9 mouse cellular contexts compared by ENCODE assay signal in genomic region chr11:48798308-48798707, GRCm38 (mm10). TPM values are rescaled to one million over a fixed set of nuclear protein-coding genes. Genes with fewer than 3 reads are reported as not detected.
DNase-seq lines count a peak whose midpoint lies in the region; ATAC-seq and TF ChIP-seq lines count a peak whose summit lies in the region.
"Had no signal": no experiment of that assay in that cellular context is flagged by ENCODE, and none has a peak within 500 bp of the region (broad histone marks: within the 10 kb centered on the region; RNA-seq: fewer than 3 reads in every experiment).

No protein-coding gene starts in this region.

- no peak for TF ChIP-seq CTCF in G1E (IDR thresholded peaks at IDR 0.05; ENCODE audit: low read depth, low read length)

- no peak overlapping the region; the same call in 1 of the 2 replicates for H3K9ac ChIP-seq in heart, embryonic 16.5 days (ENCODE audit: low read length)
- 0 out of 2 replicates have a peak overlapping the region, but pooled peaks have one; percentile 74 for H3K9ac ChIP-seq in hindbrain, embryonic 15.5 days
- peak overlapping the region; percentile 15; the same call in 1 of the 2 replicates for H3K9ac ChIP-seq in midbrain, embryonic 12.5 days (replicated peaks)

- peaks cover 17% of the 10 kb centered on the region for H3K4me1 ChIP-seq in heart, embryonic 16.5 days (ENCODE audit: control insufficient read depth, insufficient read depth, low read length)
- H3K4me1 ChIP-seq in G1E (ENCODE audit: insufficient read depth, low read depth, low read length) = peaks cover 42% of the 10 kb centered on the region
- peaks cover 39% of the 10 kb centered on the region for H3K4me1 ChIP-seq in hindbrain, embryonic 15.5 days (replicated peaks)
- H3K4me1 ChIP-seq in midbrain, embryonic 12.5 days = peaks cover 28% of the 10 kb centered on the region

- no peaks in the 10 kb centered on the region for H3K9me3 ChIP-seq in heart, embryonic 16.5 days (replicated peaks; ENCODE audit: control insufficient read depth, low read length)
- H3K9me3 ChIP-seq in G1E (replicated peaks) = no peaks in the 10 kb centered on the region
- no peaks in the 10 kb centered on the region for H3K9me3 ChIP-seq in hindbrain, embryonic 15.5 days
- H3K9me3 ChIP-seq in midbrain, embryonic 12.5 days = no peaks in the 10 kb centered on the region

- no peaks in the 10 kb centered on the region for H3K27me3 ChIP-seq in heart, embryonic 16.5 days (ENCODE audit: control insufficient read depth, insufficient read depth, low read length)
- H3K27me3 ChIP-seq in G1E (ENCODE audit: insufficient read depth, low read length) = no peaks in the 10 kb centered on the region
- no peaks in the 10 kb centered on the region for H3K27me3 ChIP-seq in hindbrain, embryonic 15.5 days
- H3K27me3 ChIP-seq in midbrain, embryonic 12.5 days = no peaks in the 10 kb centered on the region

- no peak overlapping the region for H3K4me3 ChIP-seq in heart, embryonic 16.5 days (ENCODE audit: low read length)
- H3K4me3 ChIP-seq in G1E (ENCODE audit: low read depth, low read length) = peak overlapping the region; percentile 87
- no peak overlapping the region for H3K4me3 ChIP-seq in hindbrain, embryonic 15.5 days
- no peak overlapping the region for H3K4me3 ChIP-seq in midbrain, embryonic 12.5 days

- ATAC-seq in heart, embryonic 16.5 days (replicated peaks; ENCODE audit: extremely low read depth, insufficient read depth, low FRiP score) = no peak
- no peak for ATAC-seq in G1E (ENCODE audit: extremely low read depth, insufficient number of reproducible peaks, low FRiP score, poor library complexity, severe bottlenecking)
- ATAC-seq in hindbrain, embryonic 15.5 days (ENCODE audit: low FRiP score, low read depth) = no peak
- ATAC-seq in midbrain, embryonic 12.5 days (ENCODE audit: low FRiP score, low read depth) = no peak
- no peak for ATAC-seq in frontal cortex, adult (ENCODE audit: low TSS enrichment)

- peak overlapping the region; percentile 69 for H3K4me2 ChIP-seq in heart, embryonic 16.5 days (ENCODE audit: low read depth, low read length)
- peak overlapping the region; percentile 86 for H3K4me2 ChIP-seq in hindbrain, embryonic 15.5 days
- peak overlapping the region; percentile 80 for H3K4me2 ChIP-seq in midbrain, embryonic 12.5 days (replicated peaks)

- 63% methylated on average over 7 of the region's 7 CpGs for WGBS in heart, embryonic 16.5 days
- WGBS in hindbrain, embryonic 15.5 days = 84% methylated on average over 7 of the region's 7 CpGs
- 76% methylated on average over 7 of the region's 7 CpGs for WGBS in midbrain, embryonic 12.5 days

- peaks cover 15% of the 10 kb centered on the region for H3K36me3 ChIP-seq in heart, embryonic 16.5 days (ENCODE audit: control insufficient read depth, insufficient read depth)
- H3K36me3 ChIP-seq in G1E (replicated peaks) = peaks cover 43% of the 10 kb centered on the region
- peaks cover 16% of the 10 kb centered on the region; the same call in 1 of the 2 replicates for H3K36me3 ChIP-seq in hindbrain, embryonic 15.5 days
- H3K36me3 ChIP-seq in midbrain, embryonic 12.5 days = peaks cover 19% of the 10 kb centered on the region

- no peak overlapping the region for H3K27ac ChIP-seq in heart, embryonic 16.5 days (ENCODE audit: low read length)
- no peak overlapping the region for H3K27ac ChIP-seq in hindbrain, embryonic 15.5 days (replicated peaks)
- no peak overlapping the region for H3K27ac ChIP-seq in midbrain, embryonic 12.5 days (replicated peaks)

- DNase-seq in heart, postnatal 4 days = no peak
- DNase-seq in G1E (ENCODE audit: low spot score) = no peak
- no peak for DNase-seq in thymus, postnatal 36 days
- no peak for DNase-seq in left cerebral cortex, adult 8-10 months (ENCODE audit: low spot score in 2 of 2)
- DNase-seq: kidney, adult 11 months had no signal

RNA-seq across cellular contexts. Expression of gene Rack1, which starts 1.8 kb away (rescaled TPM):
- 382 and 390 TPM in 2 replicates for polyA plus RNA-seq in heart, embryonic 16.5 days (2015; fragmentation: Nextera tagmentation; extraction: Ambion mirVana)
- total RNA-seq in heart, postnatal 4 days (2021) = 100 to 1,000 TPM; 642 to 663 TPM
- total RNA-seq in G1E (2014; fragmentation: Nextera tagmentation) = 2,186 and 2,188 TPM in 2 replicates
- 1,964 and 2,298 TPM in 2 replicates for total RNA-seq in G1E (2017)
- polyA plus RNA-seq in G1E (2012) = 2,955 and 7,700 TPM in 2 replicates
- 361 and 362 TPM in 2 replicates for polyA plus RNA-seq in hindbrain, embryonic 15.5 days (2015; fragmentation: Nextera tagmentation; extraction: Ambion mirVana)
- polyA plus RNA-seq in midbrain, embryonic 12.5 days (2016; fragmentation: Nextera tagmentation; extraction: Ambion mirVana) = 503 and 506 TPM in 2 replicates
- 100 to 1,000 TPM; 246 to 281 (median 256) TPM for total RNA-seq in left cerebral cortex, adult 8-10 months (2022)

RNA-seq across cellular contexts. Expression of gene Trim41, which starts 18.8 kb away (rescaled TPM):
- polyA plus RNA-seq in heart, embryonic 16.5 days (2015; fragmentation: Nextera tagmentation; extraction: Ambion mirVana) = 4.2 and 4.3 TPM in 2 replicates
- 10 to 100 TPM; 36.0 to 40.1 TPM for total RNA-seq in heart, postnatal 4 days (2021)
- total RNA-seq in G1E (2014; fragmentation: Nextera tagmentation) (13.8 and 20.2 TPM in 2 replicates), G1E (2017) (55.5 and 56.5 TPM in 2 replicates)
- polyA plus RNA-seq in G1E (2012) = 50.4 and 56.6 TPM in 2 replicates
- polyA plus RNA-seq in hindbrain, embryonic 15.5 days (2015; fragmentation: Nextera tagmentation; extraction: Ambion mirVana) = 6.8 and 7.4 TPM in 2 replicates
- polyA plus RNA-seq in midbrain, embryonic 12.5 days (2016; fragmentation: Nextera tagmentation; extraction: Ambion mirVana) = 5.4 and 6.2 TPM in 2 replicates
- 10 to 100 TPM; 57.7 to 65.7 (median 61.3) TPM for total RNA-seq in left cerebral cortex, adult 8-10 months (2022)

RNA-seq across cellular contexts. Expression of gene Trim7, which starts 27.6 kb away (rescaled TPM):
- polyA plus RNA-seq in heart, embryonic 16.5 days (2015; fragmentation: Nextera tagmentation; extraction: Ambion mirVana) = 0.89 and 0.98 TPM in 2 replicates
- 1 to 10 TPM; 5.3 to 5.5 TPM for total RNA-seq in heart, postnatal 4 days (2021)
- total RNA-seq in G1E (2014; fragmentation: Nextera tagmentation) = 1.2 and 4.0 TPM in 2 replicates
- total RNA-seq in G1E (2017) = 2.3 and 3.0 TPM in 2 replicates
- polyA plus RNA-seq in G1E (2012) = 0.59 and 0.67 TPM in 2 replicates
- 3.1 and 3.7 TPM in 2 replicates for polyA plus RNA-seq in hindbrain, embryonic 15.5 days (2015; fragmentation: Nextera tagmentation; extraction: Ambion mirVana)
- 1.3 and 1.4 TPM in 2 replicates for polyA plus RNA-seq in midbrain, embryonic 12.5 days (2016; fragmentation: Nextera tagmentation; extraction: Ambion mirVana)
- 1 to 10 TPM; 3.4 to 4.5 (median 3.8) TPM for total RNA-seq in left cerebral cortex, adult 8-10 months (2022)

RNA-seq across cellular contexts. Expression of gene Gm12184, which starts 28.1 kb away (rescaled TPM):
- polyA plus RNA-seq in heart, embryonic 16.5 days (2015; fragmentation: Nextera tagmentation; extraction: Ambion mirVana) = 0.55 and 0.66 TPM in 2 replicates
- total RNA-seq in heart, postnatal 4 days (2021) = 1 to 10 TPM; 4.8 to 5.1 TPM
- total RNA-seq in G1E (2014; fragmentation: Nextera tagmentation) = 22.1 and 22.5 TPM in 2 replicates
- total RNA-seq in G1E (2017) = 15.3 and 16.3 TPM in 2 replicates
- 47.2 and 49.5 TPM in 2 replicates for polyA plus RNA-seq in G1E (2012)
- polyA plus RNA-seq in hindbrain, embryonic 15.5 days (2015; fragmentation: Nextera tagmentation; extraction: Ambion mirVana) = 3.8 and 4.7 TPM in 2 replicates
- 7.6 and 8.3 TPM in 2 replicates for polyA plus RNA-seq in midbrain, embryonic 12.5 days (2016; fragmentation: Nextera tagmentation; extraction: Ambion mirVana)
- total RNA-seq in left cerebral cortex, adult 8-10 months (2022) = 1 to 10 TPM in 1 of 4 experiments, under 1 TPM in 3; 0.38 to 1.8 (median 0.45) TPM
